Comparison of ENCODE assay signal across 16 mouse cellular contexts in genomic region chr12:117417991-117418390, GRCm38 (mm10).
A peak's percentile ranks its signal among the peaks of the same experiment; 100 is the strongest.
DNase-seq lines count a peak whose midpoint lies in the region; ATAC-seq lines count a peak whose summit lies in the region.
"Had no signal": no experiment of that assay in that cellular context is flagged by ENCODE, and none has a peak within 500 bp of the region (broad histone marks: within the 10 kb centered on the region; RNA-seq: fewer than 3 reads in every experiment).

No protein-coding gene starts in this region.

- peak; percentile 50 for ATAC-seq in common myeloid progenitor, adult 5-6 weeks (replicated peaks; ENCODE audit: low read depth, poor library complexity, severe bottlenecking)
- 0 out of 2 replicates have a peak, but pooled peaks have one; percentile 33 for ATAC-seq in monocyte, adult 5-6 weeks (replicated peaks; ENCODE audit: insufficient number of reproducible peaks, low FRiP score, low TSS enrichment, poor library complexity, severe bottlenecking)
- ATAC-seq: forebrain, embryonic 16.5 days; hindbrain, embryonic 16.5 days had no signal

- DNase-seq in CD4-positive, CD25-positive, alpha-beta regulatory T cell, adult 2 months (ENCODE audit: low read depth, low spot score), result peak; percentile 57
- peak; percentile 40 for DNase-seq in thymus, postnatal 14 days
- no peak for DNase-seq in gastrocnemius, adult 18-20 months (ENCODE audit: low spot score)
- DNase-seq in kidney, adult 11 months, result no peak
- no peak for DNase-seq in frontal cortex, postnatal 10 days (ENCODE audit: low spot score in 2 of 2)
- DNase-seq: adrenal gland, postnatal 25 days; cerebellum, adult 11-12 months; cerebellum, postnatal 14 days; heart, postnatal 36 days; kidney, adult 2 months; kidney, postnatal 10 days; lung, embryonic 14.5 days had no signal

Comparison
In these comparisons a context has a peak if more than half of its experiments do, and no peak if none do; other contexts are left out.
1. DNase-seq: peak in CD4-positive, CD25-positive, alpha-beta regulatory T cell, adult 2 months (single experiment) and thymus, postnatal 14 days (single experiment); none in gastrocnemius, adult 18-20 months (single experiment), kidney, adult 11 months (single experiment) and frontal cortex, postnatal 10 days (0 of 2).